ENCODE assay signal across 10 mouse cellular contexts in genomic region chr4:87834310-87834709, GRCm38 (mm10).
A peak's percentile ranks its signal among the peaks of the same experiment; 100 is the strongest.
DNase-seq lines count a peak whose midpoint lies in the region; ATAC-seq and TF ChIP-seq lines count a peak whose summit lies in the region.
"Had no signal": no experiment of that assay in that cellular context is flagged by ENCODE, and none has a peak within 500 bp of the region (broad histone marks: within the 10 kb centered on the region; RNA-seq: fewer than 3 reads in every experiment).

No protein-coding gene starts in this region.

- H3K4me1 ChIP-seq in kidney, embryonic 14.5 days (ENCODE audit: control insufficient read depth, insufficient read depth, low read length) = peaks cover 7% of the 10 kb centered on the region; the same call in 1 of the 2 replicates
- H3K4me1 ChIP-seq in kidney, adult 2 months (ENCODE audit: control insufficient read depth, insufficient read depth, low read length) = no peaks in the 10 kb centered on the region
- H3K4me1 ChIP-seq in forebrain, embryonic 11.5 days (replicated peaks; ENCODE audit: control insufficient read depth, insufficient read depth, low read length) = peaks cover 7% of the 10 kb centered on the region
- H3K4me1 ChIP-seq in intestine, postnatal 0 days (replicated peaks; ENCODE audit: control insufficient read depth, insufficient read depth, low read length) = peaks cover 18% of the 10 kb centered on the region; the same call in 1 of the 2 replicates
- H3K4me1 ChIP-seq in olfactory bulb, adult 2 months (ENCODE audit: control insufficient read depth, insufficient read depth, low read length) = peaks cover 7% of the 10 kb centered on the region

- TF ChIP-seq CTCF in kidney, adult 2 months (conservative IDR thresholded peaks at IDR 0.05; ENCODE audit: insufficient read depth, insufficient read length, low read depth, low read length) = no peak
- no peak for TF ChIP-seq CTCF in intestine, postnatal 0 days (IDR thresholded peaks at IDR 0.05; ENCODE audit: low read depth)
- TF ChIP-seq CTCF in olfactory bulb, adult 2 months (IDR thresholded peaks at IDR 0.05; ENCODE audit: insufficient read depth, low read depth, low read length) = no peak

- 0 out of 2 replicates have a peak overlapping the region, but pooled peaks have one; percentile 17 for H3K27ac ChIP-seq in kidney, embryonic 14.5 days (ENCODE audit: low read depth, low read length)
- no peak overlapping the region for H3K27ac ChIP-seq in kidney, adult 2 months (ENCODE audit: insufficient read depth, low read depth, low read length)
- H3K27ac ChIP-seq in forebrain, embryonic 11.5 days (ENCODE audit: low read depth, low read length) = peak overlapping the region; percentile 48; the same call in 1 of the 2 replicates
- no peak overlapping the region for H3K27ac ChIP-seq in intestine, postnatal 0 days (ENCODE audit: low read depth, low read length)
- 0 out of 2 replicates have a peak overlapping the region, but pooled peaks have one; percentile 24 for H3K27ac ChIP-seq in olfactory bulb, adult 2 months (ENCODE audit: insufficient read depth, low read depth, low read length)
- H3K27ac ChIP-seq: heart, embryonic 13.5 days had no signal

- H3K9me3 ChIP-seq in kidney, embryonic 14.5 days (ENCODE audit: control insufficient read depth, low read length) = no peaks in the 10 kb centered on the region
- H3K9me3 ChIP-seq in forebrain, embryonic 11.5 days (ENCODE audit: control insufficient read depth, low read length) = no peaks in the 10 kb centered on the region
- H3K9me3 ChIP-seq in intestine, postnatal 0 days (ENCODE audit: control insufficient read depth) = no peaks in the 10 kb centered on the region
- H3K9me3 ChIP-seq: heart, embryonic 13.5 days had no signal

- no peak overlapping the region for H3K9ac ChIP-seq in kidney, embryonic 14.5 days (ENCODE audit: low read depth, low read length)
- H3K9ac ChIP-seq in forebrain, embryonic 11.5 days (ENCODE audit: low read length) = no peak overlapping the region
- no peak overlapping the region for H3K9ac ChIP-seq in intestine, postnatal 0 days (ENCODE audit: low read depth, low read length)
- H3K9ac ChIP-seq: heart, embryonic 13.5 days had no signal

- 19% methylated on average over 2 of the region's 2 CpGs for WGBS in kidney, embryonic 14.5 days
- WGBS in kidney, adult 2 months = 89% methylated on average over 2 of the region's 2 CpGs
- WGBS in forebrain, embryonic 11.5 days = 4% methylated on average over 2 of the region's 2 CpGs
- 40% methylated on average over 2 of the region's 2 CpGs for WGBS in intestine, postnatal 0 days
- 42% methylated on average over 2 of the region's 2 CpGs for WGBS in olfactory bulb, adult 2 months

- H3K4me2 ChIP-seq in kidney, embryonic 14.5 days (replicated peaks; ENCODE audit: low read depth, low read length) = no peak overlapping the region
- no peak overlapping the region for H3K4me2 ChIP-seq in forebrain, embryonic 11.5 days (ENCODE audit: low read depth, low read length, severe bottlenecking)
- H3K4me2 ChIP-seq in intestine, postnatal 0 days (replicated peaks; ENCODE audit: low read depth) = no peak overlapping the region
- H3K4me2 ChIP-seq: heart, embryonic 13.5 days had no signal

- ATAC-seq in kidney, embryonic 14.5 days (ENCODE audit: low FRiP score, low TSS enrichment) = peak; percentile 60
- ATAC-seq in forebrain, embryonic 11.5 days (replicated peaks; ENCODE audit: low FRiP score) = peak; percentile 82
- peak; percentile 41; the same call in 1 of the 2 replicates for ATAC-seq in intestine, postnatal 0 days

- TF ChIP-seq POLR2A in kidney, adult 2 months (IDR thresholded peaks at IDR 0.05; ENCODE audit: low read depth, low read length) = no peak
- no peak for TF ChIP-seq POLR2A in olfactory bulb, adult 2 months (IDR thresholded peaks at IDR 0.05; ENCODE audit: insufficient read depth, low read depth, low read length)

- H3K27me3 ChIP-seq in kidney, embryonic 14.5 days (ENCODE audit: control insufficient read depth, insufficient read depth, low read length) = no peaks in the 10 kb centered on the region
- no peaks in the 10 kb centered on the region for H3K27me3 ChIP-seq in kidney, adult 2 months (replicated peaks; ENCODE audit: control insufficient read depth, insufficient read depth, low read length)
- no peaks in the 10 kb centered on the region for H3K27me3 ChIP-seq in forebrain, embryonic 11.5 days (ENCODE audit: control insufficient read depth, insufficient read depth, low read length)
- H3K27me3 ChIP-seq in intestine, postnatal 0 days (replicated peaks; ENCODE audit: control insufficient read depth, insufficient read depth, low read length) = no peaks in the 10 kb centered on the region
- H3K27me3 ChIP-seq: heart, embryonic 13.5 days had no signal

- no peak for DNase-seq in kidney, adult 2 months
- peak; percentile 54 for DNase-seq in forebrain, embryonic 11.5 days (ENCODE audit: low spot score)
- no peak for DNase-seq in gastrocnemius, postnatal 25 days
- DNase-seq in layer of hippocampus, postnatal 25 days (ENCODE audit: extremely low spot score in 1 of 2, low spot score in 1 of 2) = no peak
- no peak for DNase-seq in B cell, adult 2 months
- DNase-seq: lung, postnatal 36 days had no signal

- H3K4me3 ChIP-seq in kidney, embryonic 14.5 days (ENCODE audit: low read length) = no peak overlapping the region
- H3K4me3 ChIP-seq in kidney, adult 2 months (ENCODE audit: insufficient read depth, low read depth, low read length) = no peak overlapping the region
- no peak overlapping the region for H3K4me3 ChIP-seq in forebrain, embryonic 11.5 days (ENCODE audit: low read depth, low read length)
- no peak overlapping the region for H3K4me3 ChIP-seq in intestine, postnatal 0 days (ENCODE audit: low read depth, low read length)
- no peak overlapping the region for H3K4me3 ChIP-seq in olfactory bulb, adult 2 months (ENCODE audit: insufficient read depth, low read depth, low read length)
- H3K4me3 ChIP-seq: heart, embryonic 13.5 days had no signal

- no peaks in the 10 kb centered on the region for H3K36me3 ChIP-seq in kidney, embryonic 14.5 days (ENCODE audit: control insufficient read depth, insufficient read depth, low read length)
- H3K36me3 ChIP-seq in kidney, adult 2 months (ENCODE audit: control insufficient read depth, insufficient read depth, low read length) = no peaks in the 10 kb centered on the region
- H3K36me3 ChIP-seq in forebrain, embryonic 11.5 days (ENCODE audit: control insufficient read depth, insufficient read depth, low read length) = no peaks in the 10 kb centered on the region; the same call in 1 of the 2 replicates
- no peaks in the 10 kb centered on the region for H3K36me3 ChIP-seq in intestine, postnatal 0 days (ENCODE audit: control insufficient read depth, insufficient read depth)
- H3K36me3 ChIP-seq: heart, embryonic 13.5 days had no signal

Comparison
In these comparisons a context has a peak if more than half of its experiments do, and no peak if none do; other contexts are left out.
1. H3K27ac ChIP-seq: peak in kidney, embryonic 14.5 days (single experiment), forebrain, embryonic 11.5 days (single experiment) and olfactory bulb, adult 2 months (single experiment); none in kidney, adult 2 months (single experiment) and intestine, postnatal 0 days (single experiment).
2. Peak in every context shown above with its lines, with median percentiles within 50 percentile points of each other: ATAC-seq.